Mouse (Mus musculus): Measurements from ENCODE around the gene Nup43. TPM values are rescaled to one million over a fixed set of nuclear protein-coding genes. Genes with fewer than 3 reads are reported as not detected.

The Nup43 gene
- polyA plus RNA-seq, 1 experiment from 2014 or later, result 10.3 TPM

DNA sequence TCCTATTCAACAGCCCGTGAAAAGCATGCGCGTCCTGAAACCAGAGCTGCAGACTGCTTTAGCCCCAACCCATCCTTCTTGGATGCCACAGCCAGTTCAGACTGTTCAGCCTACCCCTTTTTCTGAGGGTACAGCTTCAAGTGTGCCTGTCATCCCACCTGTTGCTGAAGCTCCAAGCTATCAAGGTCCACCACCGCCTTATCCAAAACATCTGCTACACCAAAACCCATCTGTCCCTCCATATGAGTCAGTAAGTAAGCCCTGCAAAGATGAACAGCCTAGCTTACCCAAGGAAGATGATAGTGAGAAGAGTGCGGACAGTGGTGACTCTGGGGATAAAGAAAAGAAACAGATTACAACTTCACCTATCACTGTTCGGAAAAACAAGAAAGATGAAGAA lies 35.3 kb downstream of the Nup43 start:
- no peak overlapping the region for H3K4me3 ChIP-seq (ENCODE audit: low read depth, low read length)
- H3K4me2 ChIP-seq (replicated peaks; ENCODE audit: low read depth, low read length), result no peak overlapping the region
- TF ChIP-seq EP300 (IDR thresholded peaks at IDR 0.05) (no peak), CTCF (IDR thresholded peaks at IDR 0.05) (no peak)
- WGBS, result 96% methylated on average over 6 of the region's 6 CpGs
- DNase-seq (ENCODE audit: low spot score) (no peak), ATAC-seq (no peak)
- H3K4me1 ChIP-seq (ENCODE audit: insufficient read depth, low read depth, low read length), result no peaks in the 10 kb centered on the region
- H3K9ac ChIP-seq (replicated peaks; ENCODE audit: low read depth), result no peak overlapping the region
- H3K27me3 ChIP-seq (replicated peaks; ENCODE audit: insufficient read depth, low read length), result no peaks in the 10 kb centered on the region
- no peak overlapping the region for H3K27ac ChIP-seq (ENCODE audit: low read length)
- H3K36me3 ChIP-seq (ENCODE audit: insufficient read depth, low read length), result peaks cover 37% of the 10 kb centered on the region
- no peaks in the 10 kb centered on the region for H3K9me3 ChIP-seq (ENCODE audit: low read length)

DNA sequence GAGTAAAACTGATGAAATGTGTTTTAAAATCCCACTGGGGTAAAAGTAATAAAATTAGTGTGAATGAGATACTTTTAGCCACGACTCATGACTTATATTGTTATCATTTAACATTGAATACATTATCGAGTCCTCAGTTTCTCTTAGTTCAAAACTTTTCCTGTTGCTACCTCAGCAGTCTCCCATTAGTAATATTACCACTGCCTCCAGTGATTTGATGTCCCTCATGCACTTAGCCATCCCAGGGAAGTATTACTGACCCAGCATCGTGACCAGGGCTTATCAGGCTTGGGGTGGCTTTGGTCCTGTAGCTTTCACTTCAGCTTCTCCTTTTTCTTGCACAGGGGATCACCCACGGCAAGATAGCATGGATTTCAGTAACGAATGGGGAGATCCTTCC lies 42.8 kb downstream of the Nup43 start:
- peaks cover 17% of the 10 kb centered on the region for H3K36me3 ChIP-seq (ENCODE audit: insufficient read depth, low read length)
- 87% methylated on average over 5 of the region's 5 CpGs for WGBS
- no peaks in the 10 kb centered on the region for H3K4me1 ChIP-seq (ENCODE audit: insufficient read depth, low read depth, low read length)
- TF ChIP-seq CTCF (IDR thresholded peaks at IDR 0.05) (no peak), EP300 (IDR thresholded peaks at IDR 0.05) (no peak)
- DNase-seq (ENCODE audit: low spot score), result no peak
- no peak overlapping the region for H3K4me3 ChIP-seq (ENCODE audit: low read depth, low read length)
- no peak overlapping the region for H3K4me2 ChIP-seq (replicated peaks; ENCODE audit: low read depth, low read length)
- H3K27ac ChIP-seq (ENCODE audit: low read length), result no peak overlapping the region
- no peaks in the 10 kb centered on the region for H3K27me3 ChIP-seq (replicated peaks; ENCODE audit: insufficient read depth, low read length)
- no peaks in the 10 kb centered on the region for H3K9me3 ChIP-seq (ENCODE audit: low read length)
- no peak for ATAC-seq
- no peak overlapping the region for H3K9ac ChIP-seq (replicated peaks; ENCODE audit: low read depth)

DNA sequence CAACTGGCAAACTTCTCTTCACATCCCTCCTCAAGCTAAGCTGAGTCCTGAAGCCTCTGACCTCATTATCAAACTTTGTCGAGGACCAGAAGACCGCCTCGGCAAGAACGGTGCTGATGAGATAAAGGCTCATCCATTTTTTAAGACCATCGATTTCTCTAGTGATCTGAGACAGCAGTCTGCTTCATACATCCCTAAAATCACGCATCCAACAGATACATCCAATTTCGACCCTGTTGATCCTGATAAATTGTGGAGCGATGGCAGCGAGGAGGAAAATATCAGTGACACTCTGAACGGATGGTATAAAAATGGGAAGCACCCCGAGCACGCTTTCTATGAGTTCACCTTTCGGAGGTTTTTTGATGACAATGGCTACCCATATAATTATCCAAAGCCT lies 45.2 kb downstream of the Nup43 start:
- Histone ChIP-seq H3K36me3 (ENCODE audit: insufficient read depth, low read length) (peaks cover 17% of the 10 kb centered on the region), H3K4me1 (ENCODE audit: insufficient read depth, low read depth, low read length) (no peaks in the 10 kb centered on the region), H3K9ac (replicated peaks; ENCODE audit: low read depth) (no peak overlapping the region), H3K9me3 (ENCODE audit: low read length) (no peaks in the 10 kb centered on the region), H3K4me3 (ENCODE audit: low read depth, low read length) (no peak overlapping the region), H3K27me3 (replicated peaks; ENCODE audit: insufficient read depth, low read length) (no peaks in the 10 kb centered on the region), H3K4me2 (replicated peaks; ENCODE audit: low read depth, low read length) (no peak overlapping the region), H3K27ac (ENCODE audit: low read length) (no peak overlapping the region)
- DNase-seq (ENCODE audit: low spot score), result no peak
- TF ChIP-seq CTCF (IDR thresholded peaks at IDR 0.05) (no peak), EP300 (IDR thresholded peaks at IDR 0.05) (no peak)
- whole genome bisulfite sequencing, result 90% methylated on average over 13 of the region's 13 CpGs
- no peak for ATAC-seq

DNA sequence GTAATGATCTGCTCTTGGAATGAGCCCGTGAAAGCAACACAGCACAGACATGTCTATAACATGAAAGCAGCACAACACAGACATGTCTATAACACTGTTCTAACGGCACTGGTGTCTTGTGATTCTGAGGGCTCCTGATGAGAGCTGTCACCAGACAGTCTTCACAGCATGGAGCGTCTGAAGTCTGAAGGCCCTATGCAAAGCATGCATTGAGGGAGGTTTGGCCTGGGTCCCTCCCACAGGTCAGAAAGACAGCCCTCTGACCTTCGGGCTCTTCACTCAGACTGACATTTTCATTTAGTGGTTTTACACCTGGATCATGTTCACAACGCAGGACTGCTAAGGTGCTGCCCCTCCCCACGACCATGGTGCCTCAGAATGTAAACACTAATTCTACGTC lies 47.8 kb downstream of the Nup43 start:
- H3K4me1 ChIP-seq (ENCODE audit: insufficient read depth, low read depth, low read length), result no peaks in the 10 kb centered on the region
- no peak for TF ChIP-seq CTCF (IDR thresholded peaks at IDR 0.05)
- TF ChIP-seq EP300 (IDR thresholded peaks at IDR 0.05), result no peak
- no peaks in the 10 kb centered on the region for H3K9me3 ChIP-seq (ENCODE audit: low read length)
- no peak overlapping the region for H3K4me3 ChIP-seq (ENCODE audit: low read depth, low read length)
- peaks cover 17% of the 10 kb centered on the region for H3K36me3 ChIP-seq (ENCODE audit: insufficient read depth, low read length)
- H3K9ac ChIP-seq (replicated peaks; ENCODE audit: low read depth), result no peak overlapping the region
- H3K4me2 ChIP-seq (replicated peaks; ENCODE audit: low read depth, low read length), result no peak overlapping the region
- no peak for DNase-seq (ENCODE audit: low spot score)
- no peak overlapping the region for H3K27ac ChIP-seq (ENCODE audit: low read length)
- WGBS, result 77% methylated on average over 7 of the region's 7 CpGs
- no peaks in the 10 kb centered on the region for H3K27me3 ChIP-seq (replicated peaks; ENCODE audit: insufficient read depth, low read length)
- no peak for ATAC-seq

DNA sequence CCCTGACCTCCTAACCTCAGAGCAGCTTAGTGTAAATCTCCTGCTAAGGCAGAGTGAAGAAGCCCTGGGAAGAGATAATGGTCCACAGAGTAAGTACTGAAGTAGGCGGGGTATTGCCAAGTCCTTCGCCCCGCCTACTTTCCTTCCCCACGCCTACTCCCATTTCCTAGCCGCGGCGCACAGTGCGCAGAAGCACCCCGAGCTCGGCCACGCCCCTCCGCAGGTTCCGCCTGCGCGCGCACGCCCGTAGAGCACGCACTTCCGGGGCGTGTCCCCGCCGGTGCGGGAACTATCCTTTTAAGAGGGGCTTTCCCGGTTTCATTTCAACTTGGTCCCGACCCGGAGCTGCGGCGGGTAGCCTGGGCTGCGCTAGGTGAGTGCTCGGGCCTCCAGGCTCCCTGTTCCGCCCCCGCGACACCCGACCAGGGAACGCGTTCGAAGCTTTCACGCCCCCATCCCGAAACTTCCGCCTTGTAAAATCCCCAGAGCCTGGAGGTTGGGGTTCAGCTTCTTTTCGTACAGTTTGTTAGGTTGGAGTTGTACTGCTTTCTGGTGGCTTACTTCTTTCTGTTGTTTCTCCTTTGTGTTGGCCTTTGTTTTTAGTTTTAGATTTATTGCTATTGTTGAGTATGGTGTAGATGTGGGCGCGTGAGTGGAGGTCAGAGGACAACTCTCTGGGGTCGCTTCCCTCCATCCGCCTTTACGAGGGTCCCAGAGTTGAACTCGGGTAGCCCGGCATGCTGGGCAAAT lies 58.6 kb downstream of the Nup43 start, which contains the start of gene Katna1:
Gene Katna1 (plus strand): TSS at position 250 of the 750 bp plus-strand sequence.
- Histone ChIP-seq H3K27ac (ENCODE audit: low read length) (peak within 1 kb of the TSS; percentile 74), H3K36me3 (ENCODE audit: insufficient read depth, low read length) (no peaks in the 10 kb centered on the region), H3K9me3 (ENCODE audit: low read length) (no peaks in the 10 kb centered on the region), H3K4me1 (ENCODE audit: insufficient read depth, low read depth, low read length) (peaks cover 2% of the 10 kb centered on the region; the same call in 1 of the 2 replicates), H3K27me3 (replicated peaks; ENCODE audit: insufficient read depth, low read length) (no peaks in the 10 kb centered on the region), H3K4me3 (ENCODE audit: low read depth, low read length) (peak within 1 kb of the TSS; percentile 89), H3K9ac (replicated peaks; ENCODE audit: low read depth) (peak within 1 kb of the TSS; percentile 74), H3K4me2 (replicated peaks; ENCODE audit: low read depth, low read length) (peak within 1 kb of the TSS; percentile 91)
- WGBS, result 2% methylated on average over 46 of the region's 49 CpGs
- DNase-seq (ENCODE audit: low spot score) (peak; percentile 99), ATAC-seq (peak; percentile 99)
- TF ChIP-seq EP300 (IDR thresholded peaks at IDR 0.05), result no peak
- TF ChIP-seq CTCF (IDR thresholded peaks at IDR 0.05), result no peak

DNA sequence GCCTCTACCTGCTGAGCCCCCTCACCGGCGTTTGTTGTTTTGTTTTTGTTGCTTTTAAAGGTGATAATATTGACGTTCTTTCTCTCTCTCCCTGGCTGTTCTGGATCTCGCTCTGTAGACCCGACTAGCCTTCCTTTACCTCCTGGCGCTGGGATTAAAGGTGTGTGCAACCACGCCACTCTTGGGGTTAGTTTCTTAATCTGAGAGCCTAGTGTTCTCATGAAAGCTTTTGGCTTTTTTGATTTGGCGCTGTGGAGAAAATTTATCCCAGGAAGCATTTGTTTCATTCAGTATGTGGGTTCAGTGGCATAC lies 59.2 kb downstream of the Nup43 start:
- Histone ChIP-seq H3K9ac (replicated peaks; ENCODE audit: low read depth) (peak overlapping the region; percentile 74), H3K4me3 (ENCODE audit: low read depth, low read length) (peak overlapping the region; percentile 89), H3K36me3 (ENCODE audit: insufficient read depth, low read length) (no peaks in the 10 kb centered on the region), H3K4me1 (ENCODE audit: insufficient read depth, low read depth, low read length) (peaks cover 2% of the 10 kb centered on the region; the same call in 1 of the 2 replicates), H3K9me3 (ENCODE audit: low read length) (no peaks in the 10 kb centered on the region), H3K4me2 (replicated peaks; ENCODE audit: low read depth, low read length) (peak overlapping the region; percentile 91), H3K27me3 (replicated peaks; ENCODE audit: insufficient read depth, low read length) (no peaks in the 10 kb centered on the region), H3K27ac (ENCODE audit: low read length) (peak overlapping the region; percentile 74)
- DNase-seq (ENCODE audit: low spot score), result no peak
- WGBS, result under 1% methylated on average over 8 of the region's 8 CpGs
- no peak for ATAC-seq
- no peak for TF ChIP-seq CTCF (IDR thresholded peaks at IDR 0.05)
- TF ChIP-seq EP300 (IDR thresholded peaks at IDR 0.05), result no peak

Data from lung, postnatal 0 days (tissue).